Mouse (Mus musculus) heart, embryonic 16.5 days (tissue): ENCODE data around the gene Gm21987. TPM values are rescaled to one million over a fixed set of nuclear protein-coding genes. Genes with fewer than 3 reads are reported as not detected.

Experiments used
- ATAC-seq: fragments of 200-750 bp; cut with Nextera tagmentation; replicated peaks from 2 replicates; pipeline ENCODE4 v1.8.0; 2017; ENCODE audit warnings: moderate number of reproducible peaks; ENCODE audit not compliant: insufficient read depth, low FRiP score; ENCODE audit errors: extremely low read depth
- H3K27ac ChIP-seq: fragments of 300-500 bp; sonication (generic); 2 replicates; pipeline ENCODE4 v1.5.1; 2014; ENCODE audit warnings: mild to moderate bottlenecking, low read length, control low read depth, moderate library complexity
- H3K27me3 ChIP-seq: fragments of 300-500 bp; sonication (generic); 2 replicates; pipeline ENCODE4 v1.6.1; 2014; ENCODE audit warnings: low read length, mixed read lengths; ENCODE audit not compliant: control insufficient read depth, insufficient read depth
- H3K36me3 ChIP-seq: fragments of 300-500 bp; sonication (generic); 2 replicates; pipeline ENCODE4 v1.6.1; 2014; ENCODE audit not compliant: control insufficient read depth, insufficient read depth
- H3K4me1 ChIP-seq: fragments of 300-500 bp; sonication (generic); 2 replicates; pipeline ENCODE4 v1.6.1; 2014; ENCODE audit warnings: low read length, mixed read lengths; ENCODE audit not compliant: control insufficient read depth, insufficient read depth
- H3K4me2 ChIP-seq: fragments of 300-500 bp; sonication (generic); 2 replicates; pipeline ENCODE4 v1.6.1; 2014; ENCODE audit warnings: low read depth, mild to moderate bottlenecking, control low read depth, low read length
- H3K4me3 ChIP-seq: fragments of 300-500 bp; sonication (generic); 2 replicates; pipeline ENCODE4 v1.5.1; 2014; ENCODE audit warnings: mild to moderate bottlenecking, control low read depth, low read length
- H3K9ac ChIP-seq: fragments of 300-500 bp; sonication (generic); 2 replicates; pipeline ENCODE4 v1.6.1; 2014; ENCODE audit warnings: low read length, control low read depth
- H3K9me3 ChIP-seq: fragments of 300-500 bp; sonication (generic); replicated peaks from 2 replicates; pipeline ENCODE4 v1.6.1; 2016; ENCODE audit warnings: low read length; ENCODE audit not compliant: control insufficient read depth
- WGBS: fragments of 180-500 bp; shearing (Covaris S2); extraction: QIAGEN DNeasy Blood & Tissue Kit; methylation state at CpG from one replicate; pipeline ENCODE4 v1.1.7; 2014; 5-methylcytosine and 5-hydroxymethylcytosine counted together
- polyA plus RNA-seq: library from polyadenylated mRNA; unstranded; fragments of >200 nt; fragmentation: Nextera tagmentation; extraction: Ambion mirVana; gene quantifications from 2 replicates; pipeline ENCODE4 v1.2.1, GENCODE M21; 2015

Gene Gm21987
- polyA plus RNA-seq, 1 experiment from 2014 or later = 2.3 TPM

DNA sequence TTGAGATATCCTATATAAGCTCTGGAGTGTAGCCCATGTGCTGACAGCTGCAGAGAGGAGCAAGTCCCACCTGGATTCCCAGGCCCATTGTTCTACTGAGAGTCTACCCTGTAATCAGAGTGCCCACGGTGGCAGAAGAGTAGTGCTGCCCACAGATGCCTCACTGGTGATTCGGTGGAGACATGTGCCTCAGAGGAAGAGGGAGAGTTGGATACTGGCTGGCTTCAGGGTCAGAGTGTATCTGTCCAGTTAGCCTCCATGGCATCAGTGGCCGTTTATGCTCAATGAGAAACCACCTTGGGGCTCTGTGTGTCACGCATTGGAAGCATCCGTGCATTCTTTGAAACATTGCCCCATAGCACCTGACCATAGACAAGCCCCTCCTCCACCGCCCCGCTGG, 16.8 kb downstream of the Gm21987 start:
- Histone ChIP-seq H3K27ac (peak overlapping the region; percentile 99), H3K9ac (peak overlapping the region; percentile 91), H3K4me2 (peak overlapping the region; percentile 68), H3K4me1 (peaks cover 30% of the 10 kb centered on the region), H3K9me3 (no peaks in the 10 kb centered on the region), H3K4me3 (peak overlapping the region; percentile 77), H3K27me3 (no peaks in the 10 kb centered on the region), H3K36me3 (0 out of 2 replicates have a peak, but pooled peaks cover 2% of the 10 kb centered on the region)
- no peak for ATAC-seq
- 24% methylated on average over 7 of the region's 7 CpGs for WGBS

GRCm38 (mm10) chr16:38365390-38365789, 18.6 kb downstream of the Gm21987 start:
- WGBS = 52% methylated on average over 10 of the region's 10 CpGs
- peak overlapping the region; percentile 77 for H3K4me3 ChIP-seq
- ATAC-seq = no peak
- H3K27me3 ChIP-seq = no peaks in the 10 kb centered on the region
- no peaks in the 10 kb centered on the region for H3K9me3 ChIP-seq
- peak overlapping the region; percentile 99 for H3K27ac ChIP-seq
- H3K9ac ChIP-seq = peak overlapping the region; percentile 91
- peak overlapping the region; percentile 68 for H3K4me2 ChIP-seq
- peaks cover 33% of the 10 kb centered on the region for H3K4me1 ChIP-seq
- peaks cover 13% of the 10 kb centered on the region for H3K36me3 ChIP-seq

GRCm38 (mm10) chr16:38366231-38366630, 19.4 kb downstream of the Gm21987 start:
- H3K27me3 ChIP-seq = no peaks in the 10 kb centered on the region
- peak overlapping the region; percentile 68 for H3K4me2 ChIP-seq
- peak overlapping the region; percentile 77 for H3K4me3 ChIP-seq
- H3K4me1 ChIP-seq = peaks cover 33% of the 10 kb centered on the region
- no peaks in the 10 kb centered on the region for H3K9me3 ChIP-seq
- ATAC-seq = no peak
- WGBS = 35% methylated on average over 4 of the region's 4 CpGs
- peaks cover 15% of the 10 kb centered on the region for H3K36me3 ChIP-seq
- H3K27ac ChIP-seq = peak overlapping the region; percentile 99
- H3K9ac ChIP-seq = peak overlapping the region; percentile 91

DNA sequence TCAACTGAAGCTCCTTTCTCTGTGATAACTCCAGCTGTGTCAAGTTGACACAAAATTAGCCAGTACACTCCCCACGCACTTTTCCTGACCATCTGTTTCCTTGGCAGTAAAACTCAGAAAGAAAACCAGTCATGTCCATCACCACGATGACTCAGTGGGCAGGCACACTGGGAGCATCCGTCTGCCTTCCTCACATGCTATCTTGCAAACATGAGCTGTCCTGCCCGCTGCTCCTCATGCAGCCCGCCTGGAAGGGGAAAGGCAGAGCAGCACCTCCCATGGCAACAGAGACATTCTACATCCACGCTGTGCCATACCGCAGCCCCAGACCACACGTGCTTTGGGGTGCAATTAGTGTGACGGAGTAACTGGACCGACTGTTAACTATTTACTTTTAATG, 21.5 kb downstream of the Gm21987 start:
- Histone ChIP-seq H3K36me3 (peaks cover 19% of the 10 kb centered on the region), H3K4me3 (peak overlapping the region; percentile 35), H3K4me1 (peaks cover 45% of the 10 kb centered on the region), H3K4me2 (peak overlapping the region; percentile 59), H3K9ac (peak overlapping the region; percentile 52), H3K27me3 (no peaks in the 10 kb centered on the region), H3K27ac (no peak overlapping the region), H3K9me3 (no peaks in the 10 kb centered on the region)
- no peak for ATAC-seq
- 28% methylated on average over 10 of the region's 10 CpGs for WGBS

GRCm38 (mm10) chr16:38369000-38369399, 22.2 kb downstream of the Gm21987 start:
- Histone ChIP-seq H3K4me2 (peak overlapping the region; percentile 59), H3K9me3 (no peaks in the 10 kb centered on the region), H3K27me3 (no peaks in the 10 kb centered on the region), H3K9ac (peak overlapping the region; percentile 52), H3K27ac (no peak overlapping the region), H3K4me1 (peaks cover 51% of the 10 kb centered on the region), H3K36me3 (peaks cover 25% of the 10 kb centered on the region), H3K4me3 (peak overlapping the region; percentile 35; the same call in 1 of the 2 replicates)
- ATAC-seq = no peak
- WGBS = 64% methylated on average over 7 of the region's 7 CpGs

DNA sequence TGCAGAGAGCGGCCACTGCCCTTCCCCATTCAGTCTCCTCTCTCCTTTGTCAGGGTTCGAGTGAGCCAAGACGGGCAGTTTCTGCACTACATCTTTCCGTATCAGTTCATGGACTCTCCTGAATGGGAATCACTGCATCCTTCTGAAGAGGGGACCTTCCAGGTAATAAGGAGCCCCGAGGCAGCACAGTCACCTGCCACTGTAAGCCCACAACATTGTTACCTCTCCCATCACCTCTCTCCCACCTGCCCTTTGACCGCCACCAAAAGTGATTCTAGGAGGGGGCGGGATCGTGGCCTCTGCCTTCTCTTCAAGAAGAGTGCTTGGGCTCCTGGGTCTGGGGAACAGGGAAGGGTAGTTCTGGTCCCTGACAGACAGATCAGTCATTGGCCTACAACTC, 22.6 kb downstream of the Gm21987 start:
- peak overlapping the region; percentile 38 for H3K9ac ChIP-seq
- 72% methylated on average over 8 of the region's 8 CpGs for WGBS
- ATAC-seq = no peak
- no peaks in the 10 kb centered on the region for H3K9me3 ChIP-seq
- peak overlapping the region; percentile 59 for H3K4me2 ChIP-seq
- H3K4me1 ChIP-seq = peaks cover 55% of the 10 kb centered on the region
- H3K36me3 ChIP-seq = peaks cover 28% of the 10 kb centered on the region
- H3K4me3 ChIP-seq = peak overlapping the region; percentile 35; the same call in 1 of the 2 replicates
- 0 out of 2 replicates have a peak overlapping the region, but pooled peaks have one; percentile 13 for H3K27ac ChIP-seq
- no peaks in the 10 kb centered on the region for H3K27me3 ChIP-seq

DNA sequence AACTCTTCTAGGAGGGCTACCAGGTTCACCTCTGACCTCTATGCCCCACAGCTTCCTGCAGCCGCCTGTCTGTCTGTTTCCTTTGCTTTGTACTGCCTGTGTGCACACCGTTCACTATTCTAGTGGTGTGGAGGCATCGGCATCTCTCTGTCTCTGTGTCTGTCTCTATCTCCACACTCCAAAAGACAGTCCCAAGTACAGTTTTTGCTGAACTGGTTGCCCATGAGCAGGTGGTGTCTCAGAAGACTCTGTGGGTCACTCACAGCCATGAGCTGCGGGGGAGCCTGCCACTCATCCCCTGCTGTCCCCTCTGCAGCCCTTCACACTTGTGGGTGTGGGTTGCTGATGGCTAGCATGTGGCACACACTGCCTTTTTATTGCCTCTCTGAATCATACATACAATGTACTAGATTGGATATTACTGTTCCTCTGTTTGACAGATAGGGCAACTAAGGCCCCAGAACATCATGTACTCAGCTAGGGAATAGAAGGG, 23.2 kb downstream of the Gm21987 start:
- Histone ChIP-seq H3K27me3 (no peaks in the 10 kb centered on the region), H3K36me3 (peaks cover 28% of the 10 kb centered on the region), H3K27ac (no peak overlapping the region; the same call in 1 of the 2 replicates), H3K4me1 (peaks cover 61% of the 10 kb centered on the region), H3K4me3 (no peak overlapping the region), H3K9me3 (no peaks in the 10 kb centered on the region), H3K4me2 (peak overlapping the region; percentile 23; the same call in 1 of the 2 replicates), H3K9ac (peak overlapping the region; percentile 47)
- ATAC-seq = no peak
- 59% methylated on average over 4 of the region's 4 CpGs for WGBS

- Histone ChIP-seq H3K4me2 (peak overlapping the region; percentile 23; the same call in 1 of the 2 replicates), H3K36me3 (peaks cover 28% of the 10 kb centered on the region), H3K9me3 (no peaks in the 10 kb centered on the region), H3K27me3 (no peaks in the 10 kb centered on the region), H3K4me1 (peaks cover 68% of the 10 kb centered on the region), H3K9ac (peak overlapping the region; percentile 47), H3K27ac (peak overlapping the region; percentile 17), H3K4me3 (no peak overlapping the region)
- 54% methylated on average over 8 of the region's 8 CpGs for WGBS
- no peak for ATAC-seq
Measured at GRCm38 (mm10) chr16:38370633-38371374, 24.0 kb downstream of the Gm21987 start.

DNA sequence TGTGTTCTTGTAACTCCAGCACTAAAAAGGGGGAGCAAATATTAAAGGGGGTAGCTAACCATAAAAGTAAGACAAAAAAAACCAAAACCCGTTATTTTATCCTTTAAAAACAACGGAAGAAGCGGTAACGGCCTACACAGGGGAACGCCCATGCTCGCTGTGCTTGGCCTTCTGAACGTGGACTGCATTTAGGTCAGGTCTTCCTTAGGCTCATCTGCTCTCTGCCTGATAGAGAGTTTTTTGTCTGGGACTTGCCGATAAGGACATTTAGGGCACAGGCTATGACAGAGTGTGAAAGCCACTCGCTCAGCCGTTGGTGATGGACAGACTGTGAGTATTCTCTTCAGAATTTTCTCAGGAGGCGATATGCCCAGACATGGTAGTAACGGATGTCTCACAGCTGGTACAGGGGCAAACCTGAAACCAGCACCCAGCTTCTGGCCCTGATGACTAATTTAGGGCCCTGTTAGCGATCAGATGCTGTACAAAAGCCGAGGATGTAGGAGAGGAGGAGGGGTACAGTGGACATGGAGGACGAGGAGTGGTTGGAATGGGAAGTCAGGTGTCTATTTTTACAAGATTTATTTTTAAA, 25.0 kb downstream of the Gm21987 start:
- ATAC-seq = no peak
- peaks cover 28% of the 10 kb centered on the region for H3K36me3 ChIP-seq

More for the DNA sequence above, 25.0 kb downstream of the Gm21987 start:
- H3K4me1 ChIP-seq = peaks cover 74% of the 10 kb centered on the region
- no peak overlapping the region; the same call in 1 of the 2 replicates for H3K27ac ChIP-seq
- WGBS = 62% methylated on average over 15 of the region's 15 CpGs
- no peak overlapping the region for H3K4me3 ChIP-seq
- peak overlapping the region; percentile 19; the same call in 1 of the 2 replicates for H3K4me2 ChIP-seq
- H3K9me3 ChIP-seq = no peaks in the 10 kb centered on the region
- H3K9ac ChIP-seq = 0 out of 2 replicates have a peak overlapping the region, but pooled peaks have one; percentile 3
- no peaks in the 10 kb centered on the region for H3K27me3 ChIP-seq
